Mouse (Mus musculus) G1E (cell line): ENCODE results near the gene Idi1. TPM values are rescaled to one million over a fixed set of nuclear protein-coding genes. Genes with fewer than 3 reads are reported as not detected.
"Not testable (repeated sequence)": the region's sequence is repeated elsewhere in the genome, so short reads cannot be mapped to it uniquely, and the experiment has no call there.

Source experiments
- ATAC-seq: 2 replicates; pipeline ENCODE4 v1.8.0; 2016; ENCODE audit warnings: mild to moderate bottlenecking; ENCODE audit not compliant: insufficient number of reproducible peaks, poor library complexity, low FRiP score, severe bottlenecking; ENCODE audit errors: extremely low read depth
- DNase-seq: peaks from one replicate; pipeline ENCODE4 v3.0.0; 2012; ENCODE audit warnings: low spot score
- H3K27me3 ChIP-seq: 2 replicates; pipeline ENCODE4 v1.6.1; 2012; ENCODE audit warnings: mild to moderate bottlenecking, low read length, inconsistent platforms; ENCODE audit not compliant: insufficient read depth
- H3K36me3 ChIP-seq: replicated peaks from 2 replicates; pipeline ENCODE3; 2012; ENCODE audit warnings: mild to moderate bottlenecking, inconsistent platforms
- H3K4me1 ChIP-seq: 2 replicates; pipeline ENCODE4 v1.6.1; 2012; ENCODE audit warnings: low read depth, low read length, inconsistent platforms, mixed read lengths; ENCODE audit not compliant: insufficient read depth
- H3K4me3 ChIP-seq: 2 replicates; pipeline ENCODE4 v1.5.1; 2012; ENCODE audit warnings: low read depth, mild to moderate bottlenecking, inconsistent platforms, low read length, moderate library complexity, mixed read lengths
- H3K9me3 ChIP-seq: replicated peaks from 2 replicates; pipeline ENCODE4 v1.6.1; 2012; ENCODE audit warnings: inconsistent platforms
- TAL1 ChIP-seq: conservative IDR thresholded peaks from 2 replicates; pipeline ENCODE4 v1.6.1; 2012; ENCODE audit warnings: low read depth, low read length, inconsistent platforms, mixed read lengths
- polyA plus RNA-seq: library from polyadenylated mRNA; stranded (reverse); fragments of >175 nt; gene quantifications from 2 replicates; pipeline ENCODE4 v1.2.3, GENCODE M21; 2012
- total RNA-seq, 2 experiments: library from RNA; stranded (forward) in 1 of 2; stranded (reverse) in 1 of 2; fragments of 200-1000 nt in 1 of 2; fragments of >200 nt in 1 of 2; fragmentation: Nextera tagmentation in 1 of 2; gene quantifications; 2 replicates each; pipeline ENCODE4 v1.2.3; 2014 to 2017

Gene Idi1
- total and polyA plus RNA-seq, 3 experiments, result 27.6 to 936 (median 575) TPM

GRCm38 (mm10) chr13:8941110-8941509 is 55.8 kb downstream of the Idi1 start:
- H3K27me3 ChIP-seq, DNase-seq, H3K9me3 ChIP-seq, H3K4me3 ChIP-seq, H3K36me3 ChIP-seq: not testable (repeated sequence)
- H3K4me1 ChIP-seq, result peaks cover 28% of the 10 kb centered on the region
- peak; percentile 56 for TF ChIP-seq TAL1
- 0 out of 2 replicates have a peak, but pooled peaks have one; percentile 22 for ATAC-seq

GRCm38 (mm10) chr13:8941701-8942100 is 56.4 kb downstream of the Idi1 start:
- not testable (repeated sequence) for H3K27me3 ChIP-seq
- ATAC-seq, result peak; percentile 90

More at GRCm38 (mm10) chr13:8941701-8942100, 56.4 kb downstream of the Idi1 start:
- not testable (repeated sequence) for DNase-seq, H3K36me3 ChIP-seq, H3K4me3 ChIP-seq, H3K9me3 ChIP-seq
- H3K4me1 ChIP-seq, result peaks cover 28% of the 10 kb centered on the region

Other genes with a start within 250 kb of the Idi1 start
- 48.5 and 48.6 TPM in 2 replicates for gene Wdr37, start 13.6 kb upstream of the Idi1 start, total RNA-seq (2014; fragmentation: Nextera tagmentation)
- 45.1 and 55.5 TPM in 2 replicates for gene Wdr37, start 13.6 kb upstream of the Idi1 start, total RNA-seq (2017)
- 3.9 and 12.2 TPM in 2 replicates for gene Wdr37, start 13.6 kb upstream of the Idi1 start, polyA plus RNA-seq
- gene Gm9745, start 62.7 kb downstream of the Idi1 start, total RNA-seq (2014; fragmentation: Nextera tagmentation), result 1.5 and 2.6 TPM in 2 replicates
- gene Gm9745, start 62.7 kb downstream of the Idi1 start, total RNA-seq (2017), result not detected in 2 replicates
- not detected in 2 replicates for gene Gm9745, start 62.7 kb downstream of the Idi1 start, polyA plus RNA-seq
- 1.4 TPM in 1 of 2 replicates, not detected in the other for gene Idi2, start 67.4 kb downstream of the Idi1 start, total RNA-seq (2014; fragmentation: Nextera tagmentation)
- gene Idi2, start 67.4 kb downstream of the Idi1 start, total RNA-seq (2017), result 1.1 and 1.3 TPM in 2 replicates
- gene Idi2, start 67.4 kb downstream of the Idi1 start, polyA plus RNA-seq, result 0.04 and 0.06 TPM in 2 replicates
- gene Gtpbp4, start 110.6 kb downstream of the Idi1 start, total RNA-seq (2014; fragmentation: Nextera tagmentation), result 296 and 321 TPM in 2 replicates
- 182 and 214 TPM in 2 replicates for gene Gtpbp4, start 110.6 kb downstream of the Idi1 start, total RNA-seq (2017)
- 6.8 and 9.5 TPM in 2 replicates for gene Gtpbp4, start 110.6 kb downstream of the Idi1 start, polyA plus RNA-seq
- 233 and 246 TPM in 2 replicates for gene Larp4b, start 208.4 kb downstream of the Idi1 start, total RNA-seq (2014; fragmentation: Nextera tagmentation)
- 174 and 208 TPM in 2 replicates for gene Larp4b, start 208.4 kb downstream of the Idi1 start, total RNA-seq (2017)
- gene Larp4b, start 208.4 kb downstream of the Idi1 start, polyA plus RNA-seq, result 53.7 and 66.3 TPM in 2 replicates